Mouse (Mus musculus) urinary bladder, postnatal 36 days (tissue): ENCODE results near the gene Slc5a4a.

Experiments
- DNase-seq, 2 experiments: peaks; one replicate each; pipeline ENCODE4 v3.0.0; 2022; ENCODE audit warnings: low spot score in 2 of 2, mixed read lengths in 1 of 2

The Slc5a4a gene

GRCm38 (mm10) chr10:76218240-76218639, 71.0 kb downstream of the Slc5a4a start:
- DNase-seq = no peak

- DNase-seq = no peak
These were observed 78.7 kb downstream of the Slc5a4a start for GRCm38 (mm10) chr10:76225944-76226343.

GRCm38 (mm10) chr10:76229627-76230026, 82.4 kb downstream of the Slc5a4a start:
- no peak for DNase-seq

- DNase-seq = peak; percentile 89 to 90
These were observed 90.3 kb downstream of the Slc5a4a start, which contains the start of gene Prmt2 for GRCm38 (mm10) chr10:76237341-76238225. Prmt2 (minus strand) TSS chr10:76237865.
